Mouse (Mus musculus): Measurements from ENCODE around the gene Calr3. TPM values are rescaled to one million over a fixed set of nuclear protein-coding genes. Genes with fewer than 3 reads are reported as not detected.

Gene Calr3
- total and polyA plus RNA-seq, 3 experiments = 2.5 to 5.3 (median 2.8) TPM

DNA sequence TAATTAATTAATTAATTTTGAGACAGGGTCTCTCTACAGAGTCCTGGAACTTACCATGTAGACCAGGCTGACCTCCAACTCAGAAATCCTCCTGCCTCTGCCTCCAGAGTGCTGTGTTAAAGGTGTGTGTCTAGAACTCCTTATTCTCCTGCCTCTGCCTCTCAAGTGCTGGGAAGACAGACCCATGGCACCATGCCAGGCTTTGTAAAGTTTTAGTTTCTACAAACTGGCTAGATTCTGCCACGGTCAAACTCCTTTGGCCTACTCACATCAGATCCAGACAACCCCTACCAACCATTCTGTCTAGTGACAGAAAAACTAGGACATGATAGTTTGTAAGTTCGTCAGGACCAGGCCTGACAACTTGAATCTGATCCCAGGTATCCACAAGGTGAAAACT, 47.3 kb upstream of the Calr3 start:
- H3K79me2 ChIP-seq (replicated peaks; ENCODE audit: control insufficient read depth, extremely low read depth, insufficient read depth, poor library complexity, severe bottlenecking) = peaks cover 24% of the 10 kb centered on the region
- in situ Hi-C loops (cut with MboI; ENCODE audit: low pct_ligation_motif_present, low pct_unique_long_range_greater_than_20kb, low sequenced_read_pairs) (no loop called here), dilution Hi-C loops (cut with MboI; ENCODE audit: extremely low pct_ligation_motif_present, extremely low pct_unique_long_range_greater_than_20kb, low sequenced_read_pairs) (no loop called here)
- peak overlapping the region; percentile 93 to 96 (median 93) for H3K4me3 ChIP-seq (replicated peaks in 1 of 3; ENCODE audit: low read depth in 2 of 3, low read length in 2 of 3, poor library complexity in 1 of 3)
- H3K4me1 ChIP-seq (ENCODE audit: control insufficient read depth in 1 of 2, insufficient read depth in 2 of 2) = peaks cover 3 to 45% of the 10 kb centered on the region in 2 experiments; a peak in 3 of 4 replicates
- peak overlapping the region; percentile 81 for H3K4me2 ChIP-seq (ENCODE audit: insufficient read depth, low read depth, poor library complexity, severe bottlenecking)
- H3K27me3 ChIP-seq (replicated peaks) = no peaks in the 10 kb centered on the region
- H3K9me3 ChIP-seq (replicated peaks; ENCODE audit: low read length) = no peaks in the 10 kb centered on the region
- no peak for DNase-seq (ENCODE audit: extremely low read depth)
- no peak for TF ChIP-seq MYC (IDR thresholded peaks at IDR 0.05; ENCODE audit: low read depth, low read length)
- peaks cover 38 to 68% of the 10 kb centered on the region in 2 experiments for H3K36me3 ChIP-seq (replicated peaks in 1 of 2; ENCODE audit: control insufficient read depth in 1 of 2, insufficient read depth in 1 of 2, low read length in 1 of 2)
- no peak overlapping the region for H3K27ac ChIP-seq (ENCODE audit: insufficient read depth, low read depth)
- H3K9ac ChIP-seq (ENCODE audit: insufficient read depth, low read depth) = peak overlapping the region; percentile 65; the same call in 1 of the 2 replicates

GRCm38 (mm10) chr8:72487014-72487413, 43.3 kb upstream of the Calr3 start:
- Histone ChIP-seq H3K4me2 (ENCODE audit: insufficient read depth, low read depth, poor library complexity, severe bottlenecking) (no peak overlapping the region), H3K36me3 (replicated peaks in 1 of 2; ENCODE audit: control insufficient read depth in 1 of 2, insufficient read depth in 1 of 2, low read length in 1 of 2) (peaks cover 57 to 86% of the 10 kb centered on the region in 2 experiments), H3K4me3 (replicated peaks in 1 of 3; ENCODE audit: low read depth in 2 of 3, low read length in 2 of 3, poor library complexity in 1 of 3) (no peak overlapping the region), H3K27me3 (replicated peaks) (no peaks in the 10 kb centered on the region), H3K27ac (ENCODE audit: insufficient read depth, low read depth) (no peak overlapping the region), H3K79me2 (replicated peaks; ENCODE audit: control insufficient read depth, extremely low read depth, insufficient read depth, poor library complexity, severe bottlenecking) (peaks cover 12% of the 10 kb centered on the region), H3K4me1 (ENCODE audit: control insufficient read depth in 1 of 2, insufficient read depth in 2 of 2) (peaks cover 0 to 29% of the 10 kb centered on the region in 2 experiments; a peak in 2 of 4 replicates), H3K9ac (ENCODE audit: insufficient read depth, low read depth) (no peak overlapping the region), H3K9me3 (replicated peaks; ENCODE audit: low read length) (no peaks in the 10 kb centered on the region)
- dilution Hi-C loops (cut with MboI; ENCODE audit: extremely low pct_ligation_motif_present, extremely low pct_unique_long_range_greater_than_20kb, low sequenced_read_pairs) = no loop called here
- no peak for TF ChIP-seq ZC3H11A (IDR thresholded peaks at IDR 0.05; ENCODE audit: low read depth, low read length)
- TF ChIP-seq POLR2AphosphoS2 (IDR thresholded peaks at IDR 0.05; ENCODE audit: low read depth, low read length) = no peak
- TF ChIP-seq MAZ (IDR thresholded peaks at IDR 0.05; ENCODE audit: low read depth, low read length) = no peak
- TF ChIP-seq ELF1 (IDR thresholded peaks at IDR 0.05; ENCODE audit: low read depth, low read length) = no peak
- no peak for TF ChIP-seq PAX5 (IDR thresholded peaks at IDR 0.05; ENCODE audit: low read length)
- TF ChIP-seq USF2 (conservative IDR thresholded peaks at IDR 0.05; ENCODE audit: low read depth, low read length) = no peak
- no peak for TF ChIP-seq ZNF384 (IDR thresholded peaks at IDR 0.05; ENCODE audit: low read depth, low read length)
- in situ Hi-C loops (cut with MboI; ENCODE audit: low pct_ligation_motif_present, low pct_unique_long_range_greater_than_20kb, low sequenced_read_pairs) = no loop called here
- no peak for DNase-seq (ENCODE audit: extremely low read depth)

- Histone ChIP-seq H3K27me3 (replicated peaks) (no peaks in the 10 kb centered on the region), H3K4me2 (ENCODE audit: insufficient read depth, low read depth, poor library complexity, severe bottlenecking) (no peak overlapping the region), H3K9ac (ENCODE audit: insufficient read depth, low read depth) (no peak overlapping the region), H3K79me2 (replicated peaks; ENCODE audit: control insufficient read depth, extremely low read depth, insufficient read depth, poor library complexity, severe bottlenecking) (peaks cover 5% of the 10 kb centered on the region), H3K27ac (ENCODE audit: insufficient read depth, low read depth) (no peak overlapping the region), H3K36me3 (replicated peaks in 1 of 2; ENCODE audit: control insufficient read depth in 1 of 2, insufficient read depth in 1 of 2, low read length in 1 of 2) (peaks cover 61 to 97% of the 10 kb centered on the region in 2 experiments), H3K9me3 (replicated peaks; ENCODE audit: low read length) (no peaks in the 10 kb centered on the region), H3K4me3 (replicated peaks in 1 of 3; ENCODE audit: low read depth in 2 of 3, low read length in 2 of 3, poor library complexity in 1 of 3) (no peak overlapping the region), H3K4me1 (ENCODE audit: control insufficient read depth in 1 of 2, insufficient read depth in 2 of 2) (peaks cover 0 to 18% of the 10 kb centered on the region in 2 experiments; a peak in 2 of 4 replicates)
- DNase-seq (ENCODE audit: extremely low read depth) = peak; percentile 48
- TF ChIP-seq NRF1 (IDR thresholded peaks at IDR 0.05; ENCODE audit: low read depth, low read length) (no peak), KAT2A (IDR thresholded peaks at IDR 0.05; ENCODE audit: insufficient replicate concordance, low read length) (no peak), CTCF (conservative IDR thresholded peaks at IDR 0.05 in 1 of 2, IDR thresholded peaks at IDR 0.05 in 1 of 2; ENCODE audit: low read depth in 2 of 2, low read length in 2 of 2) (peak in 1 of 2 experiments; percentile 22; a peak in 1 of 4 replicates), CHD1 (IDR thresholded peaks at IDR 0.05; ENCODE audit: low read depth, low read length) (no peak), SMC3 (IDR thresholded peaks at IDR 0.05; ENCODE audit: low read depth, low read length) (0 out of 2 replicates have a peak, but pooled peaks have one; percentile 4), USF2 (conservative IDR thresholded peaks at IDR 0.05; ENCODE audit: low read depth, low read length) (no peak), SIN3A (IDR thresholded peaks at IDR 0.05; ENCODE audit: low read length) (no peak), ZKSCAN1 (IDR thresholded peaks at IDR 0.05; ENCODE audit: borderline replicate concordance, low read depth, low read length) (no peak), JUN (IDR thresholded peaks at IDR 0.05; ENCODE audit: insufficient read depth, low read depth, low read length) (no peak), MYC (IDR thresholded peaks at IDR 0.05; ENCODE audit: low read depth, low read length) (no peak), JUND (conservative IDR thresholded peaks at IDR 0.05; ENCODE audit: low read depth, low read length) (no peak), ZNF384 (IDR thresholded peaks at IDR 0.05; ENCODE audit: low read depth, low read length) (peak; percentile 67)
- dilution Hi-C loops (cut with MboI; ENCODE audit: extremely low pct_ligation_motif_present, extremely low pct_unique_long_range_greater_than_20kb, low sequenced_read_pairs) = no loop called here
- in situ Hi-C loops (cut with MboI; ENCODE audit: low pct_ligation_motif_present, low pct_unique_long_range_greater_than_20kb, low sequenced_read_pairs) = no loop called here
Measured at GRCm38 (mm10) chr8:72485456-72486199, 42.0 kb upstream of the Calr3 start.
